Mouse (Mus musculus) layer of hippocampus, adult 2 months (tissue): ENCODE results near the gene Bpifb9a. TPM values are rescaled to one million over a fixed set of nuclear protein-coding genes. Genes with fewer than 3 reads are reported as not detected.
"Not testable (repeated sequence)": the region's sequence is repeated elsewhere in the genome, so short reads cannot be mapped to it uniquely, and the experiment has no call there.

Source experiments
- DNase-seq, 2 experiments: peaks; one replicate each; pipeline ENCODE4 v3.0.0; 2022; ENCODE audit warnings: low spot score in 2 of 2
- H3K27ac ChIP-seq: fragments of 200-600 bp; 2 replicates; pipeline ENCODE4 v1.8.1; 2022
- H3K4me3 ChIP-seq: fragments of 200-600 bp; 2 replicates; pipeline ENCODE4 v1.8.1; 2022; ENCODE audit warnings: mild to moderate bottlenecking
- CTCF ChIP-seq: fragments of 200-600 bp; conservative IDR thresholded peaks from 2 replicates; pipeline ENCODE4 v1.8.1; 2022; ENCODE audit warnings: antibody characterized with exemption, mild to moderate bottlenecking, moderate library complexity
- long read RNA-seq, 2 experiments: library from polyadenylated mRNA; stranded (forward); transcript quantifications; one replicate each; pipeline ENCODE4 v2.0.0; 2021; ENCODE audit warnings: borderline mapping rate in 2 of 2
- total RNA-seq, 2 experiments: library from RNA; stranded (reverse); gene quantifications; 2 replicates each; pipeline ENCODE4 v1.2.3; 2021

Bpifb9a gene
- total RNA-seq, result not detected
- long read RNA-seq, experiment 1, result 0 reads
- long read RNA-seq, experiment 2, result 0 reads

DNA sequence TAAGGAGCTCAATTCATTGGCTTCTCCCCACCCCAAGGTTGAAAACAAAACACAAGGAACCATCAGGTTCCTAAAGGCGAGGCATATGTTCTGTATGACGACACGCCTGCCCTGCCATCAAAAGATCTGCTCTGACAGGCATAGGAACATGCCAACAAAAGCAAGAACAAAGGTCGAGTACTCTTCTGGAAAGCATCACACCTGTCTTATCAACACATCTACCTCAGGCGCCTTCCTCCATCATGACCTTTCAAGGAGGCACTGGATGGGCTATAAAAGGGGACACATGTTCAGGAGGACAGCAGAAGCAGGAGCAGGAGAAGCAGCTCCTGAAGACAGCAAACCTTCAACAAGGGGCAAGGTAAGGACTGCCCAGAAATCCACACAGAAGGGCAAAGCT is at the start of gene Bpifb9a:
Gene Bpifb9a (plus strand): TSS at position 301 of the 400 bp plus-strand sequence.
- DNase-seq, H3K4me3 ChIP-seq, H3K27ac ChIP-seq: not testable (repeated sequence)

DNA sequence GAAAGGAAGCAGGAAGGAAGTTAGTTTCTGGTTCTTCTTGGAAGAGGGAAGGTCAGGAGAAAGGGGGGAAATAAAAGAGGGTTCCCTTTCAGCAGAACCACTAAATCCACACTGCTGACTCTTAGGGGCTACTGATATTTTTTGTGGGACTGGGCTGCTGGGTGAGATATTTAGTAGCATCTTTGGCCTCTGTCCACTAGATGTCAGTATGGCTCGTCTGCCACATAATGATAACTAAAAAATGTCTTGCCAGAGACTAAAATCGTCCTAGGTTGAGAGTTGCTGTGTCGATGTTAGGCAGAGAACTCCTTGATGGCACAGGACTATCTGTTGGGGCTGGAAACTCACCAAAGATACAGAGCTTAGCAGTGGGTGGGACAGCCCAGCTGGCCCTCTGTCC is 48.5 kb upstream of the Bpifb9a start:
- no peak overlapping the region for H3K4me3 ChIP-seq
- peak; percentile 80 for TF ChIP-seq CTCF
- DNase-seq, result peak in 1 of 2 experiments; percentile 22
- H3K27ac ChIP-seq, result no peak overlapping the region

DNA sequence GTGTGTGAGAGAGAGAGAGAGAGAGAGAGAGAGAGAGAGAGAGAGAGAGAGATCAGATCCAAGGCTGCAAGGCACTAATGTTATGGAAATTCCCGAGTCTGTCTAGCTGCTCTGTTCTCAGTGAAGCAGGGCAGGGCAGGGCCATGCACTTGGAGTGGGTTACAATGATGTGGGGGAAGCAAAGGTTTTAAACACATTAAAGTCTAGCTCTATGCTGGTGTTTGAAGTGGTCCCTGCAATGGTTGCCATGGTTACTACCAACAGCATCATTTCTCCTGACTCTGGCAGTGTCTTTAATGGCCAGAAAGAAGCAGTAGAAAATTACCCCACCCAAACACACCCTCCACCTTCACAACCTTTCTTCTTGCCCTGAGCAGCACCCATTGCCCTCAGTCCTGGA is 46.5 kb upstream of the Bpifb9a start:
- DNase-seq, result no peak
- Histone ChIP-seq H3K27ac (peak overlapping the region; percentile 78; the same call in 1 of the 2 replicates), H3K4me3 (no peak overlapping the region)
- TF ChIP-seq CTCF, result no peak

DNA sequence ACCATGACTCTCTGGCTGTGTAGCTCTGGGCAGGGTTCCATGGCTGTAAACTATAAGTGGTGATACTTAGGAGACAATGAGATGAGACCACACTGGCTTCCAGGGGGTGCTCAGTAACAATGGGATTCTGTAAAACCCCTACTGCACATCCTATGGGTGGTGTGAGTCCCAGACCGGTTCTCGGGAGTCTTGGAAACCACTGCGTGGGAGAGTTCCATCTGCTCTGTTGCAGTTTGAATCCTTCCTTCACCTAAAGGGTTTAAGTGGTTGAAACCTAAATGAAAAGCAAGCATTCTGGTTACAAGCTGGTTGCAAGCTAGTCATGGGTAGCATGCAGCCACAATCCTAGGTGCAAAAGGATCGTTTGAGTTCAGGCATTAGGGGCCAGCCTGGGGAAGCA is 45.8 kb upstream of the Bpifb9a start:
- H3K4me3 ChIP-seq, result no peak overlapping the region
- H3K27ac ChIP-seq, result peak overlapping the region; percentile 78
- peak; percentile 58 to 71 for DNase-seq
- TF ChIP-seq CTCF, result no peak

DNA sequence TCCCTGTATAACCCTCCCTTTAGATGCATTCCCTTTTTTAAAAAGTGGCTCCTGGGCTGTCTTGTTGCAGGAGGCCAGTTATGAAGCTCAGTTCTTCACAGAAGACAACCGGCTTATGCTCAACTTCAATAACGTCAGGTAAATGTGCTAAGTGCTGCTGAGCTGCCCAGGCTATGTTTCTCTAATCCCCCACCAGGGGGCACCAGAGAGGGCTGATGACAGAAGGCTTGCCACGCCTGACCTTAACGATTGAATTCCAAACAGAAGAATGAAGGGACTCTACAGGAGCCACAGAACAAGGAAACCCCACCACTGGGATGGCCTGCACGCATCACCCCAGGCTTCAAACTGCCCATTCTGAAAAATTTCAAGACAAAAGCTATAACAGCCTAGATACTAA is 42.5 kb upstream of the Bpifb9a start:
- Histone ChIP-seq H3K27ac (no peak overlapping the region), H3K4me3 (no peak overlapping the region)
- DNase-seq, result peak; percentile 48 to 81
- peak; percentile 93 for TF ChIP-seq CTCF

DNA sequence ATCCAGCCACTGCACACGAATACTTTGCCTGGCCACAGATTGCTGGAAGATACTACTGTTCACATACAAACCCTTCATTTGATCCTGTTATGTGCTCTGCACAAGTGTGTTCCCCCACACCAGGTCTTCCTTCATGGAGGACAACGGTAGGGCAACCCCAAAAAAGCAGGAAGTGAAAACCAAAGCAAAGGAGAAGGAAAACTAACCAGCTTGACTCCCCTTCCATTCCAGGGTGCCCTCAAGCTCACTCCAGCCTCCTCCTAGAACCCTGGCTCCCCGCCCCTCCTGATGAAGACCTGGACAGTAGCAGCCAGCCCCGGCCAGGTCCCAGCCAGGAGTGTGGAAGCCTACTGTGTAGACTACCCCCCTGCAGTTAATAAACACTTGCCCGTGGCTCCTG is 37.7 kb upstream of the Bpifb9a start:
- Histone ChIP-seq H3K4me3 (no peak overlapping the region), H3K27ac (no peak overlapping the region)
- TF ChIP-seq CTCF, result no peak
- DNase-seq, result no peak

DNA sequence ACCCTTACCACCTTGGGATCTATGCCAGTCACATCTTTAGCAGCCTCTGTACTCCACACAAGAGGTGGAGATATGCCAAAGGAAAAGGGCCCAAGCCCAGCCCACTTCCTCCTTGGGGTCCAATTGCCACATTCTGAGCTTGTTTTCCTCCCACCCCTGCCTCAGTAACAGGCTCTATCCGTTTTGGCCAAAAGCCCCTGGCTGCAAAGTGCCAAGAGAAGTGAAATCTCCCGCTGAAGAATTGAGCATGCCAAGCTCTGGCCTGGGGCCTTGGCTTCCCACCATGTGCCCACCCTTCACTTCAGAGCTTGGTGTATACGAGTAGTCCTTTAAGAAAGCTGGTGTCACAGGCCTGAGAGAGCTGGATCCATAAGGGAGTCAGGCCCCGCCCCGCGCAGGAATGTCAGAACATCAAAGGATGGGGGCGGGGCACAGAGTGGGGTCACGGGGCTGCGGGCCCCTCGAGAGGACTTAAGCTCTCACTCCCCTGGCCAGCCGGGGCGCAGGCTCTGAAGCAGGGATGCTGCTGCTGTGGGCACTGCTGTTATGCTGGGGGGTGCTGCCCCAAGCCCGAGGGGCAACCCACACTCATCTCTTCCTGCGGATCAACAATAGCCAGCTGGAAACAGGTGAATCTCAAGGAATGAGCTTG is 34.3 kb upstream of the Bpifb9a start, which contains the start of gene Bpifb5:
Gene Bpifb5 (plus strand): TSS at position 478 of the 652 bp plus-strand sequence.
- no peak for TF ChIP-seq CTCF
- no peak within 1 kb of the TSS for H3K27ac ChIP-seq

DNA sequence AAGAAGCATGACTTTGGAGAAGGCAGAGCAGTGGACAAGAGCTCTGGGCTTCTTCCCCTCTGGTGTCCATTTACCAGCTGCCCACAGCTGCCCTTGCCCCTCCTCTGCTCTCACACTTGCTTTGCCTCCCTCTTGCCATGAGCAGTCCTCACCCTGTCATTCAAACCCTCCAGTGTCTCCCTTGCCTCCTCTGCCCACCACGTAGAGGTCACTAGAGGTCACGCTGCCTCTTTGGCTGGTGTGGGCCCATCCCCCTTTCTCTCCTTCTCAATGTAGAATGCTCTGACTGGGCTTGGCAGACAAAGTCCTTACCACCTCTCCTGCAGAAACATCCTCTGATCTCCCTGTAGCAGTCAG is 33.8 kb upstream of the Bpifb9a start:
- DNase-seq, result no peak
- no peak overlapping the region for H3K4me3 ChIP-seq
- TF ChIP-seq CTCF, result no peak
- H3K27ac ChIP-seq, result no peak overlapping the region

More for the DNA sequence above, 34.3 kb upstream of the Bpifb9a start, which contains the start of gene Bpifb5:
- no peak within 1 kb of the TSS for H3K4me3 ChIP-seq
- DNase-seq, result no peak

DNA sequence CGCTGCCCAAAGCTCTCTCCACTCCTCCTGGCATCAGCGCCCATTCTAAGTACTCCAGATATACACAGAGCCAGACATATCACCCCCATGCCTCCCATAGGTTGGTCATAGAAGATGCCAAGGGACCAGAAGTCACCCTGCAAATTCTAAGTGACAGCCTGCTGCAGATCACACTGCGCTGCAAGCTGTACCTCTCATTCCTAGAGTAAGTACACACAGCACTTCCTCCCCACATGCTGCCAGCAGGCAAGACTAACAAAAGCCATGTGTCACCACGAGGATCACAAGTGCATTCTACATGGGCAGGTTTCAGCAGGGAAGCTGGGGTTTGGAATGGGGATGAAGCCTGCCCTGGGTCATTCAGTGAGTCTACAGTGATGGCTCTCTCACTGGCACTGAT is 30.7 kb upstream of the Bpifb9a start:
- no peak for DNase-seq
- Histone ChIP-seq H3K27ac (no peak overlapping the region), H3K4me3 (no peak overlapping the region)
- TF ChIP-seq CTCF, result no peak

DNA sequence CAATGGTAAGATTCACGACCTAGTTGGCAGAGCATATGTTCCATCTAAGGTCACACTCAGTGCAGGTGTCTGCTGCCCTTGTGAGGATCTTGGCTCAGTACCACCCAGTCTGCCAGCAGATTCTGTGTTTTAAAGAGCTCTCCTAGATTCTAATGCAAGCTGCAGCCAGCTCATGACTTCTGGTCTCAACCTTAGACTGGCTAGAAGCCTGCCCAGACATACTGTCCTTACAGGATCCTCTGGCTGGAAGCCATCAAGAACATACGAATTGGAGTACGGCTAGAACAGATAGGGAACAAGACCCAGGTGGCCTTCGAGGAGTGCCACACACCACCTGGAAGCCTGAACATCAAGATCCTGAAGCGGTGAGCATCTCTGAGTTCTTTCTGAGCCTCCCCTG is 29.8 kb upstream of the Bpifb9a start:
- peak in 1 of 2 experiments; percentile 9 for DNase-seq
- Histone ChIP-seq H3K4me3 (no peak overlapping the region), H3K27ac (no peak overlapping the region)
- TF ChIP-seq CTCF, result no peak

DNA sequence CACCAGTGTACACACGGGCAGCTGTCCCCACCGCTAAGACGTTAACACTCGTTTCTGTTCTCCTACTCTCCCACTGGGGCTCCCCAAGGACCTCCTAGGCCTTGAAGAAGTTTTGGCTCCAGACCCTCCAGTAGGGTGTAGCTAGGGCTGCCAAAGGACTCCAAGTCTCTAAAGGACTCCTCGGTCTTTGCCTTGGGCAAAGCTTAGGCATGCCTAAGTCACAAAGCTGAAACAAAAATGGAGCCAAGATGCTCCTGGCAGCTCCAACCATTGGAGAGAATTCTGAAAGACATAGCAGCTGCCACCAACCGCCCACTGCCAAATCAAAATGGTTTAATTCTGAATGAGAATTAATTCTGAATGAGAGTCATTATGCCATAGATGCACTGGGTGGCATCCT is 24.2 kb upstream of the Bpifb9a start:
- H3K4me3 ChIP-seq, result no peak overlapping the region
- peak; percentile 57 to 62 for DNase-seq
- TF ChIP-seq CTCF, result peak; percentile 41
- H3K27ac ChIP-seq, result peak overlapping the region; percentile 2; the same call in 1 of the 2 replicates

DNA sequence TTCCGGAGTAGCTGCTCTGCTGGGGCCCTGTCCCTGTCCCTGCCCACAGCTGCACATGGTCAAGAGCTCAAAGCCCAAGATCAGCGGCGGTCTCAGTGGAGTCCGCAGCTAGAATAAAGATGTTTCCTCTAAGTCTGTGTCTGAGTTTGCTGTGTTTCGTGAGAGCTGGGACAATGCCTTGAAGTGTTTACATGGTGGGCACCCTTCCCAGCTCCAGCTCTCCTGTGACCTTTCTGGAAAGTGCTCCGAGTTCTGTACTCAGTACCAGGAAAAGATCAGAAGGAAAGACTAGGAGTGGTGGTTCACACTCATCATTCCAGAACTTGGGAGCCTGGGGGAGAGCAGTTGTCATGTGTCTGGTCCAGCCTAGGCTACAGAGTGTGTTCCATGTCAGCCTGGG is 16.9 kb upstream of the Bpifb9a start:
- H3K4me3 ChIP-seq, result no peak overlapping the region
- no peak for DNase-seq
- H3K27ac ChIP-seq, result no peak overlapping the region
- TF ChIP-seq CTCF, result no peak

DNA sequence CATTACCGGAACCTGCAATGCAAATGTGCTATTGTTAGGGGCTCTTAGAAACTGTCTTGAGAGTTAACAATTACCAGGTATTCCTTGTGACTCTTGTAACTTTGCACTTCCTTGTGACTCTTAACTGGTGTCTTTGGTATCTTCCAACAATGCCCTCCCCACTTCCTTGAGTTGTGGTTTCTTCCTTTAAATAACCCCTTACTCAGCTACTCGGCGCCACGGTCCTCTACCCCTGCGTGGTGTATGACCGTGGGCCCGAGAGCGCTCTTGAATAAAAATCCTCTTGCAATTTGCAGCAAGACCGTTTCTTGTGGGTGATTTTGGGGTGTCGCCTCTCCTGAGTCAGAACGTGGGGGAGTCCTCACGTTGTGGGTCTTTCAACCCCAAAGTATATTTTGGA is 14.9 kb upstream of the Bpifb9a start:
- DNase-seq, H3K27ac ChIP-seq, H3K4me3 ChIP-seq: not testable (repeated sequence)

DNA sequence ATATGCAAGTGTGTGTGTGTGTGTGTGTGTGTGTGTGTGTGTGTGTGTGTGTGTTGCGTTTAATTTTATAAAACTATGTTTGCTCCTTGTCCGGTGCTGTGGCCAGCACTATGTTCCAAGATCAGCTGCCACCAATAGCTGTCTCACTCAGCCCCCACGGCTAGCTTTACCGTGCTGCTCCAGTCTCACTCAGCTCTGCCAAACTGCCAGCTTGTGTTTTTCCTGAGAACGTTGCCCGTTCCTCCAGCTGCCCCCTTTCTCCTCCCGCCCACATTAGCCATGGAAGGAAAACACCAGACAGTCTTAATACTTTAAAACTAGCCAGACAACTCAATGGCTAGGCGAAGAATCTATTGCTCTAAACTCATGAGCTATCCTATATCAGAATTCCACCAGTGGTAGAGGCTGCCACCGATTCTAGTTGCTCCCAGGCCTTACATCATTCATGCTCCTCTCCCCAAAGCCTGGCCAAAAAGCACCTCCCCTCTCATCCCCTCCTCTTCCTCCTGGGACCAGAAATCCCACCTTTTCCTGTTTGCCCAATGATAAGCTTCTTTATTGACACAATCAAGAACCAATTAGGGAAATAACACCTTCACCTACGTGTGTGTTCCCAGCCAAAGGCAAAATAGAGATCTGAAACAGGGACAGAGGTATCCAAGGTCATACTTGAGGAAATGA is 14.2 kb upstream of the Bpifb9a start:
- no peak overlapping the region for H3K4me3 ChIP-seq
- no peak for TF ChIP-seq CTCF
- DNase-seq, result peak; percentile 40 to 73

More for the DNA sequence above, 14.2 kb upstream of the Bpifb9a start:
- no peak overlapping the region for H3K27ac ChIP-seq
